Mouse (Mus musculus) monocyte, adult 2 months (primary cell): ENCODE measurements around the gene Gm10112.

Experiments used
- DNase-seq, 2 experiments: peaks; one replicate each; pipeline ENCODE4 v3.0.0; 2022; ENCODE audit warnings: low spot score in 2 of 2, low read depth in 1 of 2

Gene Gm10112

DNA sequence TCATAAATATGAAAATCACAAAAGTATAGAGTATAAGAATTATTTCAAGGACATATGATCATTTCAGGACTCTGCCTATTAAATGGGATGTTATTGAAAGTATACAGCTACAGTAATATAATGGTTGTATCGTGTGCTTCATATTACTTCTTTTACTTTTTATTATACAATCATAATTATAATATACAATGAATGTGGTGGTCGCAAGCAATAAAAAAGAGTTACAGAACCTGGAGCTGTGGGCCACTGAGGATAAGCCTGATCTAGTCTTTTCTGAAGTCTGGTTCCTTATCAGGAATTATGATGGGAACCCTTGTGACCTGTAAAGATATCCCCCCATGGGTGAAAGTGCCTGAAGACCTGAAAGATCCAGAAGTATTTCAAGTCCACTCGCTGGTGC, at the start of gene Gm10112:
Gene Gm10112 (plus strand): TSS at position 301 of the 400 bp plus-strand sequence.
- no peak for DNase-seq

DNA sequence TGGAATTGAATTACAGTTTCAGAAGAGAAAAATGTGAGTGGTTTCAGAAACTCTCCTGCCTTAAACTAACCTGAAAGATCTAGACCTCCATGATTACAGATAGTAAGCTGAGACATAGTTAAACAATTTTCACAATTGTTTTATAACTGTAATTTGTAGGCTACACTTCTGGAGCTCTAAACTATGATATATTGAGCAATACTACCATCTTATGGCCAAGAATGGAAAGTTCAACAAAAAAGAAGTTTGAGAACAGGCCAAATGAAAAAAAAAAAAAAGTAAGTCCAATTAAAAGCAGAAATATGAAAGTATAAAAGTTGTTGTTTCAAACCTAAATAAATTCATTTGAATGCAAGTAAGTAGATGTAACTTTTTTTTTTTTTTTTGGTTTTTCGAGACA, 21.4 kb downstream of the Gm10112 start:
- DNase-seq = no peak

DNA sequence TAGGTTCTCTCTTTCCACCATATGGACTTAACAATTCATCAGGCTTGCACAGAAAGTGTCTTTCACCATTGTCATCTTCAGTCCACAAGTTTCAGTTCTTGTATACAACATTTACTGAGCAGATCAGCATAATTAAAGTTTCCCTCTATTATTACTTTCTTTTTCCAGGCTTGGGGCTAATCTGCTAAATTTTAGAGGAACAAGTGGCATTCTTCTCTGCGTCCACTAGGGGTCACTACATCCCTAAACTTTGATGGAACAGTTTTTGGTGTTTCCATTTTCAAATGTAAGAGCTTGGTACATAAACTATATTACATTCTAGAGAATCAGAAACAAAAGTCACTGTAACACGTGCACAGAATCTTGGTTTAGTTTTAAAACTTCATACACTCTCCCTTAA, 28.2 kb downstream of the Gm10112 start:
- no peak for DNase-seq

DNA sequence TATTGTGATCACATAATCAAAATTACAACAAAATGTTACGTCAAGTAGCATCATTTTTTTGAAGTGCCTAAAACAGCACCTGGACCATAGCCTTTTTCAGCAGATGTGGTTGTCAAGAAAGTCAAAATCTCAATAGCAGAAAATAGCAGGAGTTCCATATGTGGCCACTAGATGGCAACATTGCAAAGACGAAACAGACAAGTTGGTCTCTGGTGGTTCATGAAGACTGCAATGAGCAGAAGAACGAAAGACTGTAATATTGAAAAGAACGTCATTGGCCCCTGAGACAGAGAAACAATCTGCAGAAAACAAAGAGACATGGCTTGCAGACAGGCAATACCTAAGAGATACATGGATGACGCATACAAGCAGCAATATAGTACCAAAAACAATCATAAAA, 42.1 kb downstream of the Gm10112 start:
- no peak for DNase-seq
